Mouse (Mus musculus): Measurements from ENCODE around the gene Hist1h4b. TPM values are rescaled to one million over a fixed set of nuclear protein-coding genes. Genes with fewer than 3 reads are reported as not detected.

The Hist1h4b gene
- polyA plus RNA-seq, 1 experiment = 16.8 TPM

- Histone ChIP-seq H3ac (ENCODE audit: control insufficient read depth, insufficient read length, low read depth) (no peak overlapping the region), H3K36me3 (ENCODE audit: control insufficient read depth, insufficient read depth) (no peaks in the 10 kb centered on the region), H3K4me3 (ENCODE audit: insufficient read depth, poor library complexity, severe bottlenecking) (no peak overlapping the region), H3K79me2 (ENCODE audit: control insufficient read depth, insufficient read depth) (no peaks in the 10 kb centered on the region), H3K79me3 (ENCODE audit: low read depth) (peaks cover 1% of the 10 kb centered on the region), H3K27me3 (ENCODE audit: control insufficient read depth, insufficient read depth, insufficient read length) (no peaks in the 10 kb centered on the region)
- TF ChIP-seq MYOG (IDR thresholded peaks at IDR 0.05; ENCODE audit: control insufficient read depth, extremely low read depth, insufficient read length) (no peak), CTCF (IDR thresholded peaks at IDR 0.05; ENCODE audit: control insufficient read depth, insufficient read depth, insufficient read length) (no peak), USF1 (IDR thresholded peaks at IDR 0.05; ENCODE audit: low read depth) (no peak), CEBPB (IDR thresholded peaks at IDR 0.05; ENCODE audit: low read depth) (no peak), MAX (IDR thresholded peaks at IDR 0.05) (no peak), FOSL1 (IDR thresholded peaks at IDR 0.05; ENCODE audit: insufficient read depth, low read length, poor library complexity, severe bottlenecking) (no peak), MYOD1 (IDR thresholded peaks at IDR 0.05; ENCODE audit: control insufficient read depth, insufficient read length, low read depth) (no peak)
Measured at GRCm38 (mm10) chr13:23740910-23741309, 15.9 kb upstream of the Hist1h4b start.

GRCm38 (mm10) chr13:23742007-23742406, 14.8 kb upstream of the Hist1h4b start:
- TF ChIP-seq CTCF (IDR thresholded peaks at IDR 0.05; ENCODE audit: control insufficient read depth, insufficient read depth, insufficient read length) (no peak), MAX (IDR thresholded peaks at IDR 0.05) (no peak), USF1 (IDR thresholded peaks at IDR 0.05; ENCODE audit: low read depth) (no peak), MYOG (IDR thresholded peaks at IDR 0.05; ENCODE audit: control insufficient read depth, extremely low read depth, insufficient read length) (no peak), FOSL1 (IDR thresholded peaks at IDR 0.05; ENCODE audit: insufficient read depth, low read length, poor library complexity, severe bottlenecking) (no peak), MYOD1 (IDR thresholded peaks at IDR 0.05; ENCODE audit: control insufficient read depth, insufficient read length, low read depth) (no peak), CEBPB (IDR thresholded peaks at IDR 0.05; ENCODE audit: low read depth) (no peak)
- H3K4me3 ChIP-seq (ENCODE audit: insufficient read depth, poor library complexity, severe bottlenecking) = no peak overlapping the region

GRCm38 (mm10) chr13:23743215-23743614, 13.6 kb upstream of the Hist1h4b start:
- TF ChIP-seq MAX (IDR thresholded peaks at IDR 0.05) (no peak), MYOG (IDR thresholded peaks at IDR 0.05; ENCODE audit: control insufficient read depth, extremely low read depth, insufficient read length) (no peak), MYOD1 (IDR thresholded peaks at IDR 0.05; ENCODE audit: control insufficient read depth, insufficient read length, low read depth) (no peak), FOSL1 (IDR thresholded peaks at IDR 0.05; ENCODE audit: insufficient read depth, low read length, poor library complexity, severe bottlenecking) (no peak), CTCF (IDR thresholded peaks at IDR 0.05; ENCODE audit: control insufficient read depth, insufficient read depth, insufficient read length) (no peak), USF1 (IDR thresholded peaks at IDR 0.05; ENCODE audit: low read depth) (no peak), CEBPB (IDR thresholded peaks at IDR 0.05; ENCODE audit: low read depth) (no peak)

More at GRCm38 (mm10) chr13:23742007-23742406, 14.8 kb upstream of the Hist1h4b start:
- H3K27me3 ChIP-seq (ENCODE audit: control insufficient read depth, insufficient read depth, insufficient read length) = no peaks in the 10 kb centered on the region
- no peaks in the 10 kb centered on the region for H3K79me2 ChIP-seq (ENCODE audit: control insufficient read depth, insufficient read depth)
- no peaks in the 10 kb centered on the region for H3K36me3 ChIP-seq (ENCODE audit: control insufficient read depth, insufficient read depth)
- H3ac ChIP-seq (ENCODE audit: control insufficient read depth, insufficient read length, low read depth) = no peak overlapping the region
- peaks cover 1% of the 10 kb centered on the region for H3K79me3 ChIP-seq (ENCODE audit: low read depth)

GRCm38 (mm10) chr13:23743963-23744362, 12.8 kb upstream of the Hist1h4b start:
- TF ChIP-seq CEBPB (IDR thresholded peaks at IDR 0.05; ENCODE audit: low read depth) = no peak
- no peak for TF ChIP-seq CTCF (IDR thresholded peaks at IDR 0.05; ENCODE audit: control insufficient read depth, insufficient read depth, insufficient read length)
- no peak for TF ChIP-seq MYOG (IDR thresholded peaks at IDR 0.05; ENCODE audit: control insufficient read depth, extremely low read depth, insufficient read length)
- TF ChIP-seq MYOD1 (IDR thresholded peaks at IDR 0.05; ENCODE audit: control insufficient read depth, insufficient read length, low read depth) = no peak
- no peak for TF ChIP-seq MAX (IDR thresholded peaks at IDR 0.05)
- no peak for TF ChIP-seq USF1 (IDR thresholded peaks at IDR 0.05; ENCODE audit: low read depth)
- no peak for TF ChIP-seq FOSL1 (IDR thresholded peaks at IDR 0.05; ENCODE audit: insufficient read depth, low read length, poor library complexity, severe bottlenecking)
- H3K4me3 ChIP-seq (ENCODE audit: insufficient read depth, poor library complexity, severe bottlenecking) = no peak overlapping the region
- no peak overlapping the region for H3ac ChIP-seq (ENCODE audit: control insufficient read depth, insufficient read length, low read depth)
- no peaks in the 10 kb centered on the region for H3K79me2 ChIP-seq (ENCODE audit: control insufficient read depth, insufficient read depth)
- H3K27me3 ChIP-seq (ENCODE audit: control insufficient read depth, insufficient read depth, insufficient read length) = no peaks in the 10 kb centered on the region
- H3K79me3 ChIP-seq (ENCODE audit: low read depth) = peaks cover 1% of the 10 kb centered on the region
- no peaks in the 10 kb centered on the region for H3K36me3 ChIP-seq (ENCODE audit: control insufficient read depth, insufficient read depth)

More at GRCm38 (mm10) chr13:23743215-23743614, 13.6 kb upstream of the Hist1h4b start:
- H3K36me3 ChIP-seq (ENCODE audit: control insufficient read depth, insufficient read depth) = no peaks in the 10 kb centered on the region
- peaks cover 1% of the 10 kb centered on the region for H3K79me3 ChIP-seq (ENCODE audit: low read depth)
- no peak overlapping the region for H3K4me3 ChIP-seq (ENCODE audit: insufficient read depth, poor library complexity, severe bottlenecking)
- H3K27me3 ChIP-seq (ENCODE audit: control insufficient read depth, insufficient read depth, insufficient read length) = no peaks in the 10 kb centered on the region
- no peaks in the 10 kb centered on the region for H3K79me2 ChIP-seq (ENCODE audit: control insufficient read depth, insufficient read depth)
- H3ac ChIP-seq (ENCODE audit: control insufficient read depth, insufficient read length, low read depth) = no peak overlapping the region

GRCm38 (mm10) chr13:23744421-23745380, 12.1 kb upstream of the Hist1h4b start:
- no peaks in the 10 kb centered on the region for H3K27me3 ChIP-seq (ENCODE audit: control insufficient read depth, insufficient read depth, insufficient read length)
- peak overlapping the region; percentile 23 for H3K4me3 ChIP-seq (ENCODE audit: insufficient read depth, poor library complexity, severe bottlenecking)

More at GRCm38 (mm10) chr13:23744421-23745380, 12.1 kb upstream of the Hist1h4b start:
- Histone ChIP-seq H3K79me3 (ENCODE audit: low read depth) (peaks cover 1% of the 10 kb centered on the region), H3K79me2 (ENCODE audit: control insufficient read depth, insufficient read depth) (no peaks in the 10 kb centered on the region), H3K36me3 (ENCODE audit: control insufficient read depth, insufficient read depth) (no peaks in the 10 kb centered on the region), H3ac (ENCODE audit: control insufficient read depth, insufficient read length, low read depth) (peak overlapping the region; percentile 48)
- no peak for TF ChIP-seq CTCF (IDR thresholded peaks at IDR 0.05; ENCODE audit: control insufficient read depth, insufficient read depth, insufficient read length)
- TF ChIP-seq MYOG (IDR thresholded peaks at IDR 0.05; ENCODE audit: control insufficient read depth, extremely low read depth, insufficient read length) = no peak
- TF ChIP-seq CEBPB (IDR thresholded peaks at IDR 0.05; ENCODE audit: low read depth) = peak; percentile 16
- peak; percentile 10 for TF ChIP-seq FOSL1 (IDR thresholded peaks at IDR 0.05; ENCODE audit: insufficient read depth, low read length, poor library complexity, severe bottlenecking)
- peak; percentile 9 for TF ChIP-seq MAX (IDR thresholded peaks at IDR 0.05)

Measured in C2C12 (cell line).